Mouse (Mus musculus) layer of hippocampus, postnatal 10 days (tissue): ENCODE measurements at regions not wholly inside any gene's neighbourhood (a gene's known extent, or its start where the extent isn't known, plus 50 kb on each side); places are given as distances from the start of the nearest gene placed in this dataset.

Experiments
- DNase-seq, 2 experiments: peaks; one replicate each; pipeline ENCODE4 v3.0.0; 2021; ENCODE audit warnings: low spot score in 2 of 2

GRCm38 (mm10) chr17:76205082-76205481, 653.3 kb upstream of the Fam98a start:
- DNase-seq: no peak

- DNase-seq: no peak
Observed at GRCm38 (mm10) chr17:76184813-76185212, 633.1 kb upstream of the Fam98a start.

GRCm38 (mm10) chr17:76136660-76137495, 585.1 kb upstream of the Fam98a start:
- DNase-seq: no peak

GRCm38 (mm10) chr17:76134030-76134429, 582.3 kb upstream of the Fam98a start:
- peak; percentile 10 to 22 for DNase-seq

- no peak for DNase-seq
Observed at GRCm38 (mm10) chr17:76125260-76125659, 573.5 kb upstream of the Fam98a start.

GRCm38 (mm10) chr17:76111315-76112195, 559.8 kb upstream of the Fam98a start:
- no peak for DNase-seq

- DNase-seq: no peak
Observed at GRCm38 (mm10) chr17:76110856-76111255, 559.1 kb upstream of the Fam98a start.

- DNase-seq: no peak
Observed at GRCm38 (mm10) chr17:76083536-76083935, 531.8 kb upstream of the Fam98a start.

- no peak for DNase-seq
Observed at GRCm38 (mm10) chr17:76081780-76082179, 530.0 kb upstream of the Fam98a start.

- no peak for DNase-seq
Observed at GRCm38 (mm10) chr17:76046438-76046837, 494.7 kb upstream of the Fam98a start.

- no peak for DNase-seq
Observed at GRCm38 (mm10) chr17:76032710-76033109, 481.0 kb upstream of the Fam98a start.

GRCm38 (mm10) chr17:76008011-76008410, 456.3 kb upstream of the Fam98a start:
- no peak for DNase-seq

- no peak for DNase-seq
Observed at GRCm38 (mm10) chr17:76002836-76003235, 451.1 kb upstream of the Fam98a start.

GRCm38 (mm10) chr17:75961371-75961770, 409.6 kb upstream of the Fam98a start:
- DNase-seq: no peak

GRCm38 (mm10) chr17:75936686-75937380, 385.1 kb upstream of the Fam98a start:
- DNase-seq: no peak

- DNase-seq: peak; percentile 47 to 50
Observed at GRCm38 (mm10) chr17:75931022-75931421, 379.3 kb upstream of the Fam98a start.

- no peak for DNase-seq
Observed at GRCm38 (mm10) chr17:75920240-75920639, 368.5 kb upstream of the Fam98a start.

GRCm38 (mm10) chr17:75917020-75917419, 365.3 kb upstream of the Fam98a start:
- DNase-seq: no peak

- no peak for DNase-seq
Observed at GRCm38 (mm10) chr17:75916590-75916989, 364.8 kb upstream of the Fam98a start.

- DNase-seq: no peak
Observed at GRCm38 (mm10) chr17:75915256-75915655, 363.5 kb upstream of the Fam98a start.

- DNase-seq: no peak
Observed at GRCm38 (mm10) chr17:75907085-75907484, 355.3 kb upstream of the Fam98a start.

- DNase-seq: no peak
Observed at GRCm38 (mm10) chr17:75906643-75907042, 354.9 kb upstream of the Fam98a start.
